Mouse (Mus musculus) E14TG2a.4 (cell line): ENCODE results near the gene Fbn1.

Source experiments
- CTCF ChIP-seq: conservative IDR thresholded peaks from 2 replicates; pipeline ENCODE4 v1.5.1; 2014; ENCODE audit warnings: low read length
- NANOG ChIP-seq: IDR thresholded peaks from 2 replicates; pipeline ENCODE4 v1.6.1; 2014; ENCODE audit warnings: borderline replicate concordance, low read length, mixed read lengths

DNA sequence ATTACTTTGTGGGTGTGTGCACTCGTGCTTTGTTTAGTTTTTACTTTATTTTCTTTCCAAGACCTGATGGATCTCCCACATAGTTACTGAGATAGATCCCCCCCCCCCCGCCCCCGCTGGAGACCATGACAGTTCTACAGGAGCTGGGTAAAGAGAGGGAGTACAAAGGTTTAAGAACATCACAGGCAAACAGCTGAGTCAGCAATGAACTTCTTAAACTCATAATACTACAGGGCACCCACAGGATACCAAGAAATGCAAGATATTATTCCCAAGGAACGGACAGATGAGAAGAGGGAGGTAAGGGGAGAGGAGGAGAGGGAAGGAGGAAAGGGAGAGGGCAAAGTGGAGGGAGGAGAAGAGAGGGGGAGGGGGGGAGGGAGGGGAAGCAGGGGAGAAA lies 4.8 kb upstream of the Fbn1 start:
- no peak for TF ChIP-seq CTCF
- no peak for TF ChIP-seq NANOG
